Mouse (Mus musculus) megakaryocyte, adult 5-6 weeks (primary cell): ENCODE measurements around the gene Copg2. TPM values are rescaled to one million over a fixed set of nuclear protein-coding genes. Genes with fewer than 3 reads are reported as not detected.

ENCODE experiments used
- ATAC-seq: 2 replicates; pipeline ENCODE4 v1.8.0; 2016; ENCODE audit warnings: mild to moderate bottlenecking, inconsistent platforms; ENCODE audit not compliant: poor library complexity, severe bottlenecking
- total RNA-seq, 2 experiments: library from RNA; stranded (forward) in 1 of 2; stranded (reverse) in 1 of 2; fragments of 153-499, 151-499 nt in 1 of 2; fragments of 221-1000, 200-1000 nt in 1 of 2; gene quantifications; 2 replicates each; pipeline versions ENCODE4 v1.2.3 to v1.2.4; 2015 to 2017

Copg2 gene
- total RNA-seq, 2 experiments from 2014 or later = 33.8 to 60.8 TPM

DNA sequence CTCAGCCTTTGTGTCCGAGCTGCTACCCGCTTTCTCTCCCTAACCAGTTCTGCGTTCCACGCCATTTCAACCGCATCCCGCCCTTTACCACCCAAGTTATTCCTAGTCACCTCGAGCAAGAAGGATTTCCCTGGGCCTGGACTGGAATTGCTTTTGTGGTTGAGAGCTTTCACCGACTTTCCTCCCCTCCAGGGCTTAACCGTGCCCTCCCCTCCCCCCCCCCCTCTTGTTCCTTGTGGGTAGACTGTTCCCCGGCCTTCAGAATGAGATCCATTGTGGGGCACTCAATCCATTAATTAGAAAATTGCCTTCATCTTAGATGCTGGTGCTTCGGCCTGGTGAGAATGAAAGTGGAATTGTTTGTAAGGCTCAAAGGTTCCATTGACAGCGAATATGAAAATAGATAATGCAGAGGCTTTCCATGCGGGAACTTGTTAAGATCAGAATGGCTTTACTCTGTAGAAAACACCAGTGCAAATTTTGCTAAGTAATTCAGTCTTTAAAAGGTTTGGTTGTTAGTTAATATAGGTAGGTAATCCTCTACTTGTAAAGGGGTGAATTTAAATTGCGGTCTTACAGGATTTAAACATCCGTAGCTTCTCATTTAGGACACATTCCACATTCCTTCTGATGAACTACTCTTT is 160.7 kb downstream of the Copg2 start:
- ATAC-seq = no peak

DNA sequence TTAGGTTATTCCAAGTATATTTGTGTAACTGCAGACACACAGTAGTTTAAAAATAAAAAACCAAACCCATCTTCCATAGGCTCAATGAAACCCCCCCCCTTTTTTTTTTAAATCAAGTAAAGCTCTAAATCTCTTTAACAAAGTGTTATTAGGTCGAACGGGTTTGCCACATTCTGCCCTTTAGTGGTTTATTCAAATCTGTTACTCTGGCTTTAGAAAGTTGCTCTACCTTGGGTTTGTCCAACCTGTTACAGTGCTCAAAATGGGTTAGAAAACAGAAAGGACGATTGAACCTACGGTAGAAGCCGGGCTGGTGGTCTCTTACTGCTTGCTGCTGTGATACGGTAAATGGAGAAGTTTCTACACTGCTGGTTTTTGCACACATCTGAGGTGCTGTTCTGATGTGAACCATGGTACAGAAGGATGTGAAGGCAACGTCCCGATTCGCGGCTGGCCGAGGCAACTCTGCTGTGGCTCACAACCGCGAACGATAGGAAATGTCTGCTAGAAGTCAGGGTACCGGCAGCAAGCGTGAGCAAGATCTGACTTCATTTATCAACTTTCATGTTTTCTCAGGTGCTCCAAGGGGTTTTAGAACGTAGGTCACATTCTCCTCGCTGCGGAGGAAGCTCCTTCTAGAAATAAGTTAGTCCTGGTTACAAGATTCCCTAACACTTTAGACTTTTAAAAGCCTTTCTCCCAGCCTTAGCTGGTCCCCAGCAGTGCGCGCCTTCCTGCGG is 161.4 kb downstream of the Copg2 start:
- ATAC-seq = 0 out of 2 replicates have a peak, but pooled peaks have one; percentile 43

GRCm38 (mm10) chr6:30734465-30734864 is 162.1 kb downstream of the Copg2 start:
- ATAC-seq = no peak

GRCm38 (mm10) chr6:30732571-30733130 is 163.9 kb downstream of the Copg2 start:
- no peak for ATAC-seq

DNA sequence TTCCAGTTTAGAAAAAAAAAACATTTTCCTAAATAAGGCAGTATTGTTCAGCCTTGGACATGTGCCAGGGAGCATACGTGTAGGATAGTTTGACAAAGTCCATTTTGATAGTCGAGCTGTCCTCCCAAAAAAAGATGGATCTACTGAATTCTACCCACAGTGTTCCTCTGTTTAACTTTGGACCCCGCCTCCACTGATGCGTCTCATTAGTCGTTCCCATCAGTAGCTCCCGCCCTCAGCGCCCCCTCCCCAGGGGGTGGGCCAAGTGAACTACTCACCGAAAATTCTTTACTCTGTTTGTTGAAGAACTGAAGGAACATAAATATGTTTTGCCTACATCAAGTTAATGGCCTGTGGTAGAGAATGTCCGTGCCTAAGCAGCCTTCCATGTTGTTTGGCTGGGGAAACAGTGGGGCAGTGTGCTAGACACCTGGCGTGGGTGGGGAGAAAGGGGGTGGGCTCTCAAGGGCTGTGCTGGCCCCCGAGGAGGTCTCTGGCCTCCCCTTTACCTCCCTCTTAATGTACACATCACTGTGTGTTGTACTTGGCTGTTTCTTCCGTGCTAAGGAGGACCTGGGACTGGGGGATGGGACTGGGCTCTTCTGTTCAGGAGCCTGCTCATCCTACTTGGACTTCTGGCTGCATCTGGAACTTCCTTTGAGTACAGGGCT is 166.2 kb downstream of the Copg2 start:
- ATAC-seq = no peak

DNA sequence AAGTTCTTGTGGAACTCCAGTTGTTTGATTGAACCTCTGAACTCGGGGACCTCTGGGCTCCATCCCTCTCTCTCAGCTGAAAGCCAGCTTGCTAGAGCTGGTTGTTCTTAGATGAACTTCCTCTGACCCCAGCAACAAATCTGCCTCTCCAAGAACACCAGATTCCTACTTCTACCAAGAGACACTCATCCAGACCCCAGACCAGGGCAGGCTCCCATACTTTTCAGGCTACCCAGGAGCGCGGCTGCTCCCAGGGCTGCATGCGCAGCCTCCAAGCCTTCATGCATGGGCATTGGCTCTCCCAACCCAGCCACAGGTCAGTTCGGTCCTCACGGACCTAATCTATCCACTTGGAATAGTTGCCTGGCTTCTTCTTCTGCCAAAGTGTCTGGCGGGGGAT is 173.3 kb downstream of the Copg2 start, which contains the start of gene Mest:
Gene Mest (plus strand): TSS at position 217 of the 400 bp plus-strand sequence.
- ATAC-seq = no peak

DNA sequence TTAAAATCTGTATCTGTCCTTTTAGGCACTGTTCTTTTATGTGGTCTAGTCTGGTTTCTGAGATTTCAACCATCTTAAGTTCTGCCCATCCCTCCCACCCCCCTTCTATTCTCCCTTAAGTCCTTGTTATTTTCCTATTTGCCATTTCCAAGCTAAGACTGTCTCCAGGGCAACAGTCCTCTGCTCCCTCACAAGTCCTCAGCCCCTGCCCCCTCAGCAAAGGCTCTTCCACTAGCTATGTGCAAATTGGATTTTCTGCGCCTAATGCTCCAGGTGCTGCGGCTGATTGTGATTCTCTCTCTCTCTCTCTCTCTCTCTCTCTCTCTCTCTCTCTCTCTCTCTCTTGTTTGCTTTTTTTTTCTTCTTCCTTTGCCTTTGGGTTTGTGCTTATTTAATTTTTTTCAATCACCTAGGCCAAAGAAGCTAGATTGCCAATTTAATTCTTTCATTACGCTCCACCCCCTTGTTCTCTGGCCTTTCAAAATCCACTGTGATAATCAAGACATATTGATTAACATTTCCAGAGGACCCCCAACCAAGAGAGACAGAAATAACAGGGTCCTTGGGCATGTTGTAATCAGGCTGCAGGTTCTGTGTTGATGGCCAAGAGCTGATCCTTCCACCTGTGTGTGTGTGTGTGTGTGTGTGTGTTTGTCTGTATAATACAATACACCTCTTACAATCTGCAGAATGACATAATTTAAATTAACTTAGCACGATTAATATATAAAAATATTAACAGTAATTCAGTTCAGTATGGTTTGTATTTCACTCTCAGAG is 174.0 kb downstream of the Copg2 start:
- ATAC-seq = no peak

DNA sequence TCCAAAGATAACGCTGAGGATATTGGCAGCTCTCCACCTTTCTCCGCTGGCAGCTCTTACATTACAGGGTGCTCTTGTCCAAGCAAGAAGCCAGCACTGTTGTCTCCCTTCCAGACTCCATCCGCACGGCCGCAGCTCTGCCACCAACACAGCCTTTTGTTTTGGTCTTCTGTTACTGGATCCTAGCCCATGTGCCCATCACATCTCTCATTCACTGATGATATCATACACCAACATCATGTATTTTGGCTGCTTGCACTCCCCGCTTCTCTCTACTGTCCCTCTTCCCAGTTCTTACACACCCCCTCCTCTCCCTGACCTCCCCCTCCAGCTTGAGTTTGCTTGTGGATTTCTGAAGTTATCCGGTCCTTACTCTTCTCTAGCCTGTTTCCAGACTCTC is 179.8 kb downstream of the Copg2 start:
- ATAC-seq = no peak

DNA sequence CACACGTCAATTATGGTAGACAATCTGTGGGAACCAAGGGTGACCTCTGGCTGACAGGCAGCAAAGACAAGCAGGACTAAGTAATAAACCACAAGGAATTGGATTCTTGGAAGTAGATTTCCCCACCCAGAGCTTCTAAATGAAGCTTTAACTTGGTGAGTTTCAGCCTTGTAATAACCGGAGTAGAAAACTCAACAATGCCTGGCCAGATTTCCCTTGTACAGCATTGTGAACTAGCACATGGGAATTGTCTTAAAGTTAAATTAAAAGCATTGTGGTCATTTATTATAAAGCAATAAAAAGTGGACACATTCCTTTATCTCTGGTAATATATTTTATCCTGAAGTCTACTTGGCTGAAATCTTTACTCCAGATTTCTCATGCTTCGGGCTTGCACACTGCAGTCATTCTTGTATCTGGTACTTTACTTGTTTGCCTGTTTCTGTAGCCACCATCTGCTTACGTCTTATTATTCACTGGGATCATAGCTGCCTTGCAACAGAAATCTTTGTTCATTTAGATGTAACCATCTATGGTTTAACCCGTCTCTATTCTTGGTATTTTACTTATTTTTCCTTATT is 181.6 kb downstream of the Copg2 start:
- ATAC-seq = no peak

DNA sequence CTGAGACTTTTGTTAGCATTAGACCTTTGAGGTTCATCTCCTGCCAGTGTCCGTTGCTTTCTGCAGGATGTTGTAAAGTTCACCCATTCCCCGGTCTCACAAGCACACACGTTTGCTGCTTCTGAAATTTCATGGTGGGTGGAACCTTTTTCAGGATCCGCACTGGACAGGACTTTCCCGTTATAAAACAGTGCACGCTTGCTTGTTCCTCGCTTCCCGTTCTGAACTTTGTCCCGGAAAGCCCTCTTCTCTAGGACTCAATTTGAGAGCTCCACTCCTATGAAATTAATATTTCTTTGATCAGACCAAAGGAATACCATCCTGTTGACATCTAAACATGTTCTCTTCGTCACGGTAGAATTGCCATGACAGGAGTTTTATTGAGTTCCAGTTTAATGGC is 182.7 kb downstream of the Copg2 start:
- ATAC-seq = no peak

GRCm38 (mm10) chr6:30713455-30713854 is 183.1 kb downstream of the Copg2 start:
- ATAC-seq = no peak

DNA sequence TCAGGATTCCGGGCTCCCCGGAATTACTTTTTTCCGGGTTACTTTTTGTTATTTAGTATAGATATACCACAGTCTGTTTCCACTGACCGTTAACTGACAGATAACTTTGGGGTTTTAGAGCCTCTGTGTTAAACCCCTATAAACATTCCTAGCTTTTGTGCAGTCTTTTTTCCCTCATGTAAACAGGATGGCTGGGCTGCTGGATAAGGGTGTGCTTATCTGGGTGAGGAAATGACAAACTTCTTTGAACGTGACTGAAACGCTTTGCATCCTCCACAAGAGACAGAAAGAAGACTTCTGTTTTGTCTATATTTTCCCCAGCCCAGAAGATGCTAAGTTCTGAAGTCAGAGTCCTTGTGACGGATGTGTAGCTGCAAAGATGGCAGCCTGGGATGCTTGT is 184.1 kb downstream of the Copg2 start:
- ATAC-seq = no peak

GRCm38 (mm10) chr6:30711365-30711763 is 185.2 kb downstream of the Copg2 start:
- ATAC-seq = no peak

DNA sequence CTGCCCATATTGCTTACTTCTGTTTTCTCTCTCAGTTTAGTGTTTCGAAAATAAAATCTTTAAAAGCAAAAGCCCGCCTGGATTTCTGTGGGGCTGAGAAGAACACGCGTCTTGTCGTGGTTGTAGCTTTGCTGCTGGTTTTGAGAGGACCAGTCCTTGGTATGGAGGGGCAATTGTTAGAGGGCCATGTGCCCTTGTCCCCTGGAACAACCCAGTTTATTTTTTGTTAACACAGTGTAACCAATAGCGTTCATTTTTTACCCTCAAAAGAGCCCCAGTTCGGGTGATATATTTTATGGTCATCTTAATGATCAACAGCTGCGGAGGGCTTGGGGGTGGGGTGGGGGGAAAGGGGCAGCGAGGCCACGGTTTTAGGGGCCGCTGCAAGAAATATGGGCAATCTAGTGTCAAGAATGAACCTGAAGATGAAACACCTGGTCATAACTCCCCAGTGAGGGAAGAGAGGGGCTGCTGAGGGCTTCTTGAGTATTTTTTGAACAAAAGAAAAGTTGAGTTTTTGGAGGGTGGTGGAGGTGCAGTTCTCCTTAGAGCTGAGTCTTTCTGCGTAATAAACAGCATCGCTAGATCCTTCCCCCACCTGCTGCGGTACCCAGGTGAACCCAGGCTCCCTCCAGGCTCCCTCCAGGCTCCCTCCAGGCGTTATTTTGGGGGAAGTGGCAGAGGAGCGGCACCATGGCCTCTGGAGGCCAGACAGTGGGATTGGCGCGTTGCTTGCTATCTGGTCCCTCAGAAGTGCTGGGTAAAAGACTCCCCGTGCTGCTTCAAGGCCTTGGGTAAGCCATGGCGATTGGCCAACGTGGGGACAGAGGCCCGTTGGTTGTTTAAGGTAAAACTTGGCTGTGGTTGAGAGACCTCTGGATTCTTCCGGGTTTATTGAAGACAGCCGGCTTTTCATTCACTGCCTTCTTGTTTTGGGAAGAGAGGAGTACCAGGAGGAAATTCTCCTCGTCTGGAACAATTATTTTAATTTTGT is 185.9 kb downstream of the Copg2 start:
- no peak for ATAC-seq

GRCm38 (mm10) chr6:30709115-30709514 is 187.5 kb downstream of the Copg2 start:
- ATAC-seq = no peak

- ATAC-seq = no peak
Observed at GRCm38 (mm10) chr6:30703977-30704602, 192.5 kb downstream of the Copg2 start.

- ATAC-seq = no peak
Observed at GRCm38 (mm10) chr6:30703476-30703875, 193.1 kb downstream of the Copg2 start.

GRCm38 (mm10) chr6:30702881-30703280 is 193.7 kb downstream of the Copg2 start:
- ATAC-seq = no peak

DNA sequence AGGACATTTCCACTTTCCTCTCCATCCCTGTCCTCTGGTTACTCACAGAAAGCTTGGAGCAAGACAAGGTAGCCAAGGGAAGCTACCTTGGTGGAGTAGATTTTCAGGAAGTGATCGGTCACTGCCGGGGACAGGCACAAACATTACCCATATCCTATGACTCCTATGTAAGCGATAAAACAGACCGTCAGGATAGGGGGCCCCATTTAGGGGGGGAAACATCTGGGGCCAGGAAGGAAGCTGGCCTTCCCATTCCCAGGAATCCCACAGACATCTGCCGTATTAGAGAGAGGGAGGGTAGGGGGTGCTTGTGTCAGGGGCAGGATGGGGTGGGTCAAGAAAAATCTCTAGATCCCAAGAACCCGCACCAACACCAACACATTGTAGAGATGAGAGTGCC is 196.4 kb downstream of the Copg2 start:
- no peak for ATAC-seq
